Mouse (Mus musculus): ENCODE results near the gene Cacna1c. TPM values are rescaled to one million over a fixed set of nuclear protein-coding genes. Genes with fewer than 3 reads are reported as not detected.

Gene Cacna1c
- polyA plus RNA-seq, 1 experiment from 2014 or later: 3.2 TPM

DNA sequence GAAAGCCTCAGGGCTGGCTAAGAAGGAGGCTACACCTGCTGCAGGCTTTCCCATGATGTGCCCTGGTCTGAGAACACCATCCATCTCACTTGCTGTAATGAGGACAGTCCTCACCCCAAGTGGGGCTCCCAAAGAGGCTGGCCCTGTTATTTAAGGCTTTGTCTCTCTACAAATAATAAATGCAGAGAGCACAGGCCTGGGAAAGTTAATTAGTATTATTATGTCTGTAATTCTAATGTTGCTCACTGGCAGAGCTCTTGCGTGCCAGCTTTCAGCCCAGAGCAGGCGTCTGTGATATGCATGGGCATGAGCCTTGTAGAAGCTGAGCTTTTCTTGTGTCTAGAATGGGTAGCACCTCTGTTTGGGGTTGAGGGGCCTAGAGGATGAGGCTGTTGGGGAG lies 354.3 kb downstream of the Cacna1c start:
- Histone ChIP-seq H3K9ac (ENCODE audit: low read length) (no peak overlapping the region), H3K4me1 (ENCODE audit: control insufficient read depth, insufficient read depth, low read length) (peaks cover 16% of the 10 kb centered on the region), H3K36me3 (ENCODE audit: control insufficient read depth, insufficient read depth, low read length) (no peaks in the 10 kb centered on the region), H3K27me3 (replicated peaks; ENCODE audit: control insufficient read depth, insufficient read depth, low read length) (no peaks in the 10 kb centered on the region), H3K9me3 (replicated peaks; ENCODE audit: control insufficient read depth, low read length) (no peaks in the 10 kb centered on the region), H3K4me3 (ENCODE audit: low read depth, low read length) (no peak overlapping the region), H3K4me2 (ENCODE audit: low read length) (no peak overlapping the region), H3K27ac (ENCODE audit: low read depth, low read length) (no peak overlapping the region)
- DNase-seq (ENCODE audit: low spot score) (peak; percentile 57), ATAC-seq (peak; percentile 51)
- WGBS: 59% methylated on average over 2 of the region's 2 CpGs

GRCm38 (mm10) chr6:118838919-118839915 lies 357.0 kb downstream of the Cacna1c start:
- Histone ChIP-seq H3K9ac (ENCODE audit: low read length) (no peak overlapping the region), H3K27me3 (replicated peaks; ENCODE audit: control insufficient read depth, insufficient read depth, low read length) (no peaks in the 10 kb centered on the region), H3K9me3 (replicated peaks; ENCODE audit: control insufficient read depth, low read length) (no peaks in the 10 kb centered on the region), H3K4me3 (ENCODE audit: low read depth, low read length) (no peak overlapping the region), H3K36me3 (ENCODE audit: control insufficient read depth, insufficient read depth, low read length) (no peaks in the 10 kb centered on the region), H3K4me1 (ENCODE audit: control insufficient read depth, insufficient read depth, low read length) (peaks cover 5% of the 10 kb centered on the region), H3K27ac (ENCODE audit: low read depth, low read length) (no peak overlapping the region), H3K4me2 (ENCODE audit: low read length) (no peak overlapping the region)
- ATAC-seq: no peak
- DNase-seq (ENCODE audit: low spot score): no peak
- WGBS: 79% methylated on average over 14 of the region's 14 CpGs

- peaks cover 7% of the 10 kb centered on the region for H3K4me1 ChIP-seq (ENCODE audit: control insufficient read depth, insufficient read depth, low read length)
- H3K4me3 ChIP-seq (ENCODE audit: low read depth, low read length): no peak overlapping the region
- no peak overlapping the region for H3K27ac ChIP-seq (ENCODE audit: low read depth, low read length)
- H3K9me3 ChIP-seq (replicated peaks; ENCODE audit: control insufficient read depth, low read length): no peaks in the 10 kb centered on the region
- H3K4me2 ChIP-seq (ENCODE audit: low read length): no peak overlapping the region
- WGBS: 22% methylated on average over 7 of the region's 7 CpGs
- DNase-seq (ENCODE audit: low spot score) (peak; percentile 20), ATAC-seq (no peak)
- no peaks in the 10 kb centered on the region for H3K27me3 ChIP-seq (replicated peaks; ENCODE audit: control insufficient read depth, insufficient read depth, low read length)
- H3K36me3 ChIP-seq (ENCODE audit: control insufficient read depth, insufficient read depth, low read length): no peaks in the 10 kb centered on the region
- H3K9ac ChIP-seq (ENCODE audit: low read length): no peak overlapping the region
Measured at GRCm38 (mm10) chr6:118836693-118837092, 359.5 kb downstream of the Cacna1c start.

GRCm38 (mm10) chr6:118834046-118834445 lies 362.2 kb downstream of the Cacna1c start:
- no peaks in the 10 kb centered on the region for H3K9me3 ChIP-seq (replicated peaks; ENCODE audit: control insufficient read depth, low read length)
- peaks cover 7% of the 10 kb centered on the region for H3K4me1 ChIP-seq (ENCODE audit: control insufficient read depth, insufficient read depth, low read length)
- ATAC-seq: no peak
- H3K4me3 ChIP-seq (ENCODE audit: low read depth, low read length): no peak overlapping the region
- DNase-seq (ENCODE audit: low spot score): no peak
- H3K27me3 ChIP-seq (replicated peaks; ENCODE audit: control insufficient read depth, insufficient read depth, low read length): no peaks in the 10 kb centered on the region
- 53% methylated on average over 8 of the region's 8 CpGs for WGBS
- no peak overlapping the region for H3K27ac ChIP-seq (ENCODE audit: low read depth, low read length)
- H3K9ac ChIP-seq (ENCODE audit: low read length): no peak overlapping the region
- no peak overlapping the region for H3K4me2 ChIP-seq (ENCODE audit: low read length)
- H3K36me3 ChIP-seq (ENCODE audit: control insufficient read depth, insufficient read depth, low read length): no peaks in the 10 kb centered on the region

DNA sequence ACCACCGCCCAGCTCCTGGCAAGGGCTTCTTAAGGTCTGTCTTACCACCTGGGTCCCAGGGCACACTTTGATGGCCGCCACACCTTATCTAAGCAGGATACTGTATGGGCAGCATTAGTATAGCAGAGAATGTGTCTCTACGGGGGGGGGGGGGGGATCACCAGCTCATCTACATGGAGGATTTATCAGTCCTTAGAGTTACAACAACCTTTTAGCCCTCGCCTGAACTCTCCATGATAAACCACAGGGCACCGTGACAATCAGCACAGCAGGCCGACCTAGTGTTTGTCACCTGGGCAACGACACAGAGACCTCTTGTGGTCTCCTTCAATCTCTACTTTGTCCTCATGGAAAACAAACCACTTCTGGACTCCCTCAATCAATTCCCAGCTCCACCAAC lies 363.2 kb downstream of the Cacna1c start:
- WGBS: 84% methylated on average over 6 of the region's 7 CpGs
- H3K4me1 ChIP-seq (ENCODE audit: control insufficient read depth, insufficient read depth, low read length): peaks cover 7% of the 10 kb centered on the region
- ATAC-seq (no peak), DNase-seq (ENCODE audit: low spot score) (no peak)
- H3K27ac ChIP-seq (ENCODE audit: low read depth, low read length): no peak overlapping the region
- H3K9ac ChIP-seq (ENCODE audit: low read length): no peak overlapping the region
- H3K9me3 ChIP-seq (replicated peaks; ENCODE audit: control insufficient read depth, low read length): no peaks in the 10 kb centered on the region
- no peaks in the 10 kb centered on the region for H3K27me3 ChIP-seq (replicated peaks; ENCODE audit: control insufficient read depth, insufficient read depth, low read length)
- H3K4me2 ChIP-seq (ENCODE audit: low read length): no peak overlapping the region
- no peak overlapping the region for H3K4me3 ChIP-seq (ENCODE audit: low read depth, low read length)
- no peaks in the 10 kb centered on the region for H3K36me3 ChIP-seq (ENCODE audit: control insufficient read depth, insufficient read depth, low read length)

- WGBS: 98% methylated on average over 2 of the region's 2 CpGs
- Histone ChIP-seq H3K9ac (ENCODE audit: low read length) (no peak overlapping the region), H3K4me3 (ENCODE audit: low read depth, low read length) (no peak overlapping the region), H3K4me2 (ENCODE audit: low read length) (no peak overlapping the region), H3K27me3 (replicated peaks; ENCODE audit: control insufficient read depth, insufficient read depth, low read length) (no peaks in the 10 kb centered on the region), H3K4me1 (ENCODE audit: control insufficient read depth, insufficient read depth, low read length) (peaks cover 11% of the 10 kb centered on the region), H3K36me3 (ENCODE audit: control insufficient read depth, insufficient read depth, low read length) (no peaks in the 10 kb centered on the region), H3K27ac (ENCODE audit: low read depth, low read length) (no peak overlapping the region), H3K9me3 (replicated peaks; ENCODE audit: control insufficient read depth, low read length) (no peaks in the 10 kb centered on the region)
- ATAC-seq (no peak), DNase-seq (ENCODE audit: low spot score) (no peak)
Measured at GRCm38 (mm10) chr6:118832616-118833015, 363.6 kb downstream of the Cacna1c start.

DNA sequence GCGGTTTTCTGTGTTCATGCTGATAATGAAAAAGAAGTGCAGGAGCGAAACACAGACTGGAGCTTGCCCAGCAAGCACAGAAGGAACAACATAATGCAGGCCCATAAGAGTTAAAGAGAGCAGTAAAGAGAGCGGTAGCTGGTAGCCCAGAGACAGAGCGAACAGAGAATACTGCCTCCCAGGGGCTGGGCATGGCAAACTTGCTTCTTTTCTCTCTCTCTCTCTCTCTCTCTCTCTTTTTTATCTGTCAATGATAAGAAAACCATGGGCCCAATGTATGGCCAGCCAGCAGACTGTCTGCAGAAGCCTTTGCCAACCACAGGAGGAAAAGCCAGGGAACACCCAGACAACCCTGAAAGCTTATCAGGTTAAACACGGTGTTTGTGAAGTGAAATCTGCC lies 365.4 kb downstream of the Cacna1c start:
- H3K4me1 ChIP-seq (ENCODE audit: control insufficient read depth, insufficient read depth, low read length): peaks cover 11% of the 10 kb centered on the region
- ATAC-seq: no peak
- no peaks in the 10 kb centered on the region for H3K36me3 ChIP-seq (ENCODE audit: control insufficient read depth, insufficient read depth, low read length)
- no peak overlapping the region for H3K27ac ChIP-seq (ENCODE audit: low read depth, low read length)
- 84% methylated on average over 5 of the region's 5 CpGs for WGBS
- no peak overlapping the region for H3K4me2 ChIP-seq (ENCODE audit: low read length)
- no peak overlapping the region for H3K4me3 ChIP-seq (ENCODE audit: low read depth, low read length)
- no peak overlapping the region for H3K9ac ChIP-seq (ENCODE audit: low read length)
- no peak for DNase-seq (ENCODE audit: low spot score)
- H3K9me3 ChIP-seq (replicated peaks; ENCODE audit: control insufficient read depth, low read length): no peaks in the 10 kb centered on the region
- no peaks in the 10 kb centered on the region for H3K27me3 ChIP-seq (replicated peaks; ENCODE audit: control insufficient read depth, insufficient read depth, low read length)

DNA sequence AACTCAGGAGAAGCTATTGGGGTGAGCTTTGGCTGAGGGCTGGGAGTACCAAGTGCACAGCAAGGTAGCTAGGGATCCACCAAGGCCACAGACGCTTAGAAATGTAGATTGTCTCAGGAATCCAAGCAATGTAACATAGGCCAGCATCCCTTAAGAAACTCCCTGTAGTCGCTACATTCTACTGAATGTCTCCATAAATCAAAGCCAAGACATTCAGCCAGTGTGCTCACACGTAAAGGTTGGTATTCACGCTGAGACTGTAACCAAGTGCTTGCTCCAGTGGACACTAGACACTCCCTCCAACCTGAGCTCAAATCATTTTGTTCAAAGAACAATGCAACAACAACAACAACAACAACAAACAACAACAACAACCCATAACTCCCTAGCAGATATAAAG lies 368.0 kb downstream of the Cacna1c start:
- no peak overlapping the region for H3K4me3 ChIP-seq (ENCODE audit: low read depth, low read length)
- no peaks in the 10 kb centered on the region for H3K9me3 ChIP-seq (replicated peaks; ENCODE audit: control insufficient read depth, low read length)
- H3K4me2 ChIP-seq (ENCODE audit: low read length): no peak overlapping the region
- ATAC-seq (no peak), DNase-seq (ENCODE audit: low spot score) (no peak)
- H3K4me1 ChIP-seq (ENCODE audit: control insufficient read depth, insufficient read depth, low read length): peaks cover 7% of the 10 kb centered on the region
- H3K27ac ChIP-seq (ENCODE audit: low read depth, low read length): peak overlapping the region; percentile 49; the same call in 1 of the 2 replicates
- no peaks in the 10 kb centered on the region for H3K27me3 ChIP-seq (replicated peaks; ENCODE audit: control insufficient read depth, insufficient read depth, low read length)
- H3K36me3 ChIP-seq (ENCODE audit: control insufficient read depth, insufficient read depth, low read length): no peaks in the 10 kb centered on the region
- no peak overlapping the region for H3K9ac ChIP-seq (ENCODE audit: low read length)
- 88% methylated on average over 4 of the region's 4 CpGs for WGBS

- Histone ChIP-seq H3K36me3 (ENCODE audit: control insufficient read depth, insufficient read depth, low read length) (no peaks in the 10 kb centered on the region), H3K9me3 (replicated peaks; ENCODE audit: control insufficient read depth, low read length) (no peaks in the 10 kb centered on the region), H3K4me2 (ENCODE audit: low read length) (no peak overlapping the region), H3K27ac (ENCODE audit: low read depth, low read length) (peak overlapping the region; percentile 52; the same call in 1 of the 2 replicates), H3K4me1 (ENCODE audit: control insufficient read depth, insufficient read depth, low read length) (peaks cover 7% of the 10 kb centered on the region), H3K4me3 (ENCODE audit: low read depth, low read length) (no peak overlapping the region), H3K27me3 (replicated peaks; ENCODE audit: control insufficient read depth, insufficient read depth, low read length) (no peaks in the 10 kb centered on the region), H3K9ac (ENCODE audit: low read length) (no peak overlapping the region)
- ATAC-seq (peak; percentile 70), DNase-seq (ENCODE audit: low spot score) (peak; percentile 49)
- WGBS: 19% methylated on average over 8 of the region's 8 CpGs
Measured at GRCm38 (mm10) chr6:118827560-118827959, 368.7 kb downstream of the Cacna1c start.

Data from forebrain, embryonic 14.5 days (tissue).